Mouse (Mus musculus) bone marrow macrophage, adult 2 months (primary cell): ENCODE data around the gene Ltbr.

Experiments
- CTCF ChIP-seq: IDR thresholded peaks from 2 replicates; pipeline ENCODE4 v1.5.1; 2012; ENCODE audit warnings: low read depth, mild to moderate bottlenecking, low read length, moderate library complexity
- POLR2A ChIP-seq: IDR thresholded peaks from 2 replicates; pipeline ENCODE4 v1.6.1; 2012; ENCODE audit warnings: mild to moderate bottlenecking, low read depth, low read length, borderline replicate concordance

GRCm38 (mm10) chr6:125345625-125346024, 31.9 kb upstream of the Ltbr start:
- TF ChIP-seq CTCF (no peak), POLR2A (no peak)
